Mouse (Mus musculus) lung, postnatal 25 days (tissue): Measurements from ENCODE around the gene Pou2f2.

Experiments
- DNase-seq: peaks from one replicate; pipeline ENCODE4 v3.0.0; 2022; ENCODE audit warnings: low spot score

The Pou2f2 gene

DNA sequence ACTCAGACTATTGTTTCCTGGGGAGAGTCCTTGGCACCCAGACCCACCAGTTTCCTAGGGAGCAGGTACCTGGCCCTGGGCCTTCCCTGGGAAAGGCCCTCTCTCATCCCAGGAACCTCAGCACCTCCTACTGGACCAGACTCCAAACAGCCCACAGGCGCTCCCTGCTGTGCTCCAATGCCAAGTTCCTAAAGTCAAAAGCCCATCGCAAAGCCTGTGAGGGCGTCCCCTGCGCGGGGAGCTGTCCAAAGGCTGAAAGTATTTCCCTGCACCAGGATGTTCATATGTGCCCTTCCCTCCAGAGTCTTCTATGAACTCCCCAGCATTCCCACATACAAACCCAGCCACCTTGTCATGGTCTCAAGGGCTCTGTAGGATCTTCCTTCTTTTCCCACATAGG lies 37.8 kb downstream of the Pou2f2 start:
- DNase-seq, result peak; percentile 19

DNA sequence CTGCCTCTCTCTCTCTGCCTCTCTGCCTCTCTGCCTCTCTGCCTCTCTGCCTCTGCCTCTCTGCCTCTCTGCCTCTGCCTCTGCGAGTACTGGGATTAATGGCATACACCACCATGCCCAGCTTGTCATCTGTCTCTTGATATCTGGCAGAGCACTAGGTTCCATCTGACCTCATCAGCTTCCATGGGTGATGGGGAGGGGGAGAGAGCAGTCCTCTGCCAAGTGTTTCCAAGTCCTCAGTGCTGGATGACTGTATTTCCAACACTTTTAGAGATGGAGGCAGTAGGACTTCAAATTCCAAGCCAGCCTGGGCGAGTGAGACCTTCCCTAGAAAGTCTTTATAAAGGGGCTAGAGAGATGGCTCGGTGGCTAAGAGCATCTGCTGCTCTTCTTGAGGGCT lies 42.0 kb downstream of the Pou2f2 start:
- no peak for DNase-seq

DNA sequence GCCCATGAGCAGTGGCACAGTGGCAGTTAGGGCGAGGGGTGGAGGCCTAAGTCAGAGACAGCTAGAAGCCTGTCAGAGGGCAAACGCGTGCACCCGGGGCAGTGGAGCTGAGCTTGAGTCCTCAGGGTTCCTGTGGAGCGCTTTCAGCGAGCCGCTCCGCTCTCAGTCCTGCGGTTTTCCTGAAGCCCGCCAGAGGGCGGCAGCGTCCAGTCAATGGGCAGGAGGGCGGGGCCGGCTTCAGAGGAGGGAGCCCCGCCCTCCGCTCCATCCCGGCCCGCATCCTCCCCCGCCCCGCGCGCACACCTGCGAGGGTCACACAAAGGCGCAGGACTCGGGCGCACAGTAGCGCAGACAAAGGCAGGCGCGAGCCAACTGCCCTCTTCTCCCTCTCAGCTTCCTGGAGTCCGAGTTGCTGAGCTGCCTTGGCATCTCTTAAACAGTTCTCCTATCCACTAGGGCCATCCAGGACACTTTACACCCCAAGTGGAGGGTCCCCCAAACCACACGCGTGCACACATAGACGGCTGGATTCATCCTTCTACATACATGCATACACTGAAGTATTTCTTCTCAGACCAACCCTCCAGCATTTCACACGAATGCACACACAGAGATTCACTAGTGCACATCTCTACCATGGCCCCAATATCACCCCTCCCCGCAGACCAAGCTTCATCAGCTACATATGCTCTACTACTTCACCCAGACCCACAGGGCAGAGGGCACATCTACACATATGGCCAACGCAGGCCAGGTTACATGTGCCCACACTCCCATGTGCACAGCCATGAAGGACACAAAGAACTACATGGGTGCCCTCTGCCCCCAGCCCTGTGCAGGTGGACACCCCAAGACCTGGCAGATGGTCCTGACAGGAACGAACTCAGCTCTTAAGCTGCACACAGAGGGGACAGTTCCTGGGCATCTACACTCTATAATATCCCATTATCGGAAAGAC lies 46.2 kb downstream of the Pou2f2 start:
- peak; percentile 78 for DNase-seq

DNA sequence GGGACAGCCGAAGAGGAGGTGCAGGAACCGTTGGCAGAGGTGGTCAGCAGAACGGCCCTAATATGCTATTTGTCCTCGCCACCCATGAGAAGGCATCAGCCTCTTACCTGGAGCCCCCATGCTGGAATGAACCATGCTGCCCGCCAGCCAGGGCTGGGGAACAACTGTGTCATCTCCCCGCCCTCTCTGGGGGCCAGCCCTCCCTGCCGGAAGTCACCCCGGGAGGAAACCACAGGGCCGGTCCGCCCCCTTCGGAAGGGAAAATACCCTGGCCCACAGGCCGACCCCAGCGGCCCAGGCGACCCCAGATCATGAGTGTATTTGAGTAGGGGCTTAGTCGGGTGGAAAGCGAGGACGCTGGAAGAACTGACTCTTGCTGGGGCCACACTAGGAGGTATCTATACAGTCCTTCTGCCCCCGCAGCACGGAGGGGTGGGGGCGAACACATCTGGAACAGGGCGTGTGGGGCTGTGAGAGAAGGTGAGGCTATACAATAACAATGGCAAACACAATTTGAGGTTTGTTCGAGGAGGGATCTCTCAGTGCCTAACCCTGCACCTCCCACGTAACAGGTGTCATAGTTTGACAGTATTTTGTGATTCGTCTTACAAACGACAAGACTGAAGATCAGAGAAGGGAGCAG lies 47.1 kb downstream of the Pou2f2 start:
- peak; percentile 40 for DNase-seq

DNA sequence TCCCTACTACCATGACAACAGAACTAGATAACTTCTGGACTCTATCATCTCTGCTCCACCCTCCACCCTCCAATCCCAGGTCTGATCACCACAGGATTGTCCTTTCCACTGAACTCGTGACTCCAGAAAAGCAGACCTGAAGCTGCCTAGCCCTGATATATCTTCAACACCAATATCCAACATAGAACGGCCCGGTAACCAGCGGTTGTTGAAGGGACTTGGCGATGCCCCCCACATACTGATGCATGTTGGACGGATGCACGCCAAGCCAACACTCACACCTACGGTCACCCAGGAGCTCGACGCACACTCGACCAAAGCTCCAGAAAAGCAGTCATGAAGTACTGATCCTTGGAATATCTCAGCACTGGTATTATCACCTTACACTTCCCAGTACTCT lies 48.3 kb downstream of the Pou2f2 start:
- no peak for DNase-seq

DNA sequence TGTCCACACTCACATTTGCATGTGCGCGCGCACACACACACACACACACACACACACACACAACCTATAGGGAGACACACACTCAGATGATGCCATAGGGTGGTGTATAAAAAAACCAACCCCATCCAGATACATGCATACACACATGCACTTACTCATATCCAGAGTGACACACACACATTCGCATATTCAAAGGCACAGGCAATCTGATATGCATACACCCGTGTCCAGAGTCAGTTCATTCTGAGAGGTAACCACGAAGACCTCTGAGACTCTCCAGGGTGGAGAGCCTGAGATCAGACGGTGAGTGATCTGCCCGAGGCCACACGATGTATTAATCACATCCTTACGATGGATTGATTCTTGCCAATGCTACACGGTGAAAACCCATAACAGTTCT lies 49.0 kb downstream of the Pou2f2 start:
- DNase-seq, result no peak

DNA sequence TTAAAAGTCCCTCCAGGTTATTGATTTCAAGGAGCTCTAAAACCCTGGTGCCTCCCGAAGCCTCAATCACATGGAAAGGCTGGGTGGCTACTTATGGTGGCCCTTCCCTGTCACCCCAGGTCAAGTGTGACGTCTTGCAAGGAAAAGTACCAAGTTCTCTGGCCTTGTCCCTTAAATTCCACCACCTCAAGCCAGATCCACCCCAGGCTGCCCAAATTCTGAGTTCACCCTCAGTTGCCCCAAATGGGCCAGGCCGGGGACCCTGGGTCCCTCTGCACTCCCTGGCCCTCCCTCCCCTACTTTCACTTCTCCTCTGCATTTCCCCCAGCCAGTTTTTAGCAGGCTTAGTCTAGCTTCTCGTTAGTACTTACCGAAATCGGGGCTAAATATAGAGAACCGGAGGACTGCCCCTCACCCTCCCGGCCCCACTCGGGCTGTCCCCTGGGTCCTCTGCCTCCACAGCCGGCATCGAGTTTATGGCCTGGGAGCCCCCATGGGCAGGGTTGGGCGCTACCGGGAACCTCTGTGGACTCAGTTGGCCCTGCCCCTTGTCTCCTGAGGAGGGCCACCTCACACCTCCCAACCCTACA lies 50.0 kb downstream of the Pou2f2 start:
- peak; percentile 56 for DNase-seq

DNA sequence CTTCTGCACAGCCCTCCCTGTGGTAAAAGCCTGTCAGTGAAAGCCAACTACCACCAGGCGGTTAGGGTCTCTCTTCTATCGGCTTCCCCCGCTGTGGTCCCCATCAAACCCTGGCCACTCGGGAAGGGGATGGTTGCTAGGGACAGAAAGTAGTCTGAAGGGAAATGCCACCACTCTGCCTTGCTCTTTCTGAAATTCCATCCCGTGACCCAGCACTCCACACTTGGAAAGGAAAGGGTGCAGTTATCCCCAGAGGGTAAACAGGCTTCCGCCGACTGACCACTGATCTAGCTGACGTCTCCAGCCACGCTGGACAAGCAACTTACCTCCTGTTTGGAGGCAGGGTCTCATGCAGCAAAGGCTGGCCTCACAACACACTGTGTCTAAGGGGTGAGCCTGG lies 51.6 kb downstream of the Pou2f2 start:
- DNase-seq, result no peak

DNA sequence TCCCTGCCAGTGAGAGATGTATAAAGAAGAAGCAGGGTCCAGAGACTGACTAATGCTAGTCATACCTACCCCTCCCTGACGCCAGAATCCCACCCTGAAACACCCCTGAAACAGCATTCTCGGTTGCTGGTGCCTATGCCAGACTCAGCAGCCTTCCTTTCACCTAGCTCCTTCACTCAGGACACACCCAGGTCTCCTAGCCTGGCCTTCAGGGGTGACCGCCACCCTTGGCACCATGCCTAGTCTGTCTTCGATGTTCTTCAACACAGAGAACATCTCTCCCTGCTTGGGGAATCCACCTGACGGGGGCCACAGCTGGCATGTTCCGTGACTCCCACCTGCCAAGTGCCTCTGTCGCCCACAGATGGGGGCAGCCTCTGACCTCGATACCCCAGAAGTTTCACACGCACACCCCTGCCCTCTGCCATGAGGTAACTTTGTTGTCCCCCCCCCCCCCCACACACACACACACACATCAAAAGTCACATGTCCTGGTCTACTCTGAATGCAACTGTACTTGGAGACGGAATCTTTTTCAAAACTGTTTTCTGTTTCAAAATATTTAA lies 53.7 kb downstream of the Pou2f2 start:
- no peak for DNase-seq

DNA sequence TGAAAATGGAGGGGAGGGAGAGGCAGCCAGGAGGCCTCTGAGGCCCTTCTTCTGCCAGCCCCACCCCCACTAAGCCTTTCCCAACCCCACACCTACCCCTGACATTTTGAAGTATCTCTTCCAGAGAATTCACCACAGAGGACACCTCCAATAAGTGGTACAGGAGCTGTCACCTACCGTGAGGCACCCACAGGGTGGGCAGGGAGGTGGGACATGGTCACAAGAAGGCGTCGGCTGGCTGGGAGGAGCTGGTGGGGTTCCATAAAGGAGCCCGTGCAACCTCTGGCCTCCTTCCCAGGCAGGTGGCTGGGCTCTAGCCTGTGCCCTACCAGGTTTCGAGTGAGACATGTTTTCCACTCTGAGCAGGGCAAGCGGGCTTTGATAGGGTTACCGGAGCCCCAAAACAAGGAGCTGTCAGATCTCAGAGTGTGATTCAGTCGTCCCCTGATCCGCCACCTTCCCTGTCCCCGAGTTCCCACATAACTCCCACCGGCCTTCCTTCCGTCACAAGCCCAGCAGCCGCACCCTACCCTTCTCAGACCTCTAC lies 58.2 kb downstream of the Pou2f2 start:
- DNase-seq, result no peak

DNA sequence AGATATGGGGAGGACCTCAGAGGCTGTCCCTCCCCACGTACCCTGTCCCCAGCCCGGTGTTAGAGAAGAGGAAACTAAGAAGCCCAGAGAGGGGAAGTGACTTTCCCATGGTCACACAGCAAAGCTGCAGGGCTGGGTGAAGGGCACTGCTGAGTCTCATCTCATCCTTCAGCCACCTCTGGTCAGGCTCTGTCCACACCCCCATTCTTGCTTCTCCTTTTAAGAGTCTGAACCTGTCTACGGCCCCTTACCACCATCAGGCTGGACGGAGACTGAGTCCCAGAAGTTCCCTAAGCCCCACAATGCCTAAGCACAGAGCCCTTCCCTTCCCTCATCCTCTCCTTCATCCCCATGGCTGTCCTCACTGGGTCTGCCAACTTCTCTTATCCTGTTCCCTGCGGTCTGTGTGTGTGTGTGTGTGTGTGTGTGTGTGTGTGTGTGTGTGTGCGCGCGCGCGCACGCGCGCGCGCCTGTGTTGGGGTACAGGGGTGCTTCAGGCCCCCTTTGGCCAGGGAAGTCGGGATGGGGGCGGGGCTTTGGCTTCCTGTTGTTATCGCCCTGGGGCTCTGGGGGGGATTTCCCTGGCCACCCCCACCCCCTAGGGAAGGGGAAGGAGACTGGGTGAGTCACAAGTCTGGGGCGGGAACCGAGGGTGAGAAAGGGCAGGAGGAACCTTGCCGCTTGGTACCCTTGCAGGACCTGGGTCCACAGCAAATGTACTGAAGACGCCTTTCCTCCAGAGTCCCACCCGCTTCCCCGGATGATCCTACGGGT lies 59.3 kb downstream of the Pou2f2 start:
- DNase-seq, result peak; percentile 53

DNA sequence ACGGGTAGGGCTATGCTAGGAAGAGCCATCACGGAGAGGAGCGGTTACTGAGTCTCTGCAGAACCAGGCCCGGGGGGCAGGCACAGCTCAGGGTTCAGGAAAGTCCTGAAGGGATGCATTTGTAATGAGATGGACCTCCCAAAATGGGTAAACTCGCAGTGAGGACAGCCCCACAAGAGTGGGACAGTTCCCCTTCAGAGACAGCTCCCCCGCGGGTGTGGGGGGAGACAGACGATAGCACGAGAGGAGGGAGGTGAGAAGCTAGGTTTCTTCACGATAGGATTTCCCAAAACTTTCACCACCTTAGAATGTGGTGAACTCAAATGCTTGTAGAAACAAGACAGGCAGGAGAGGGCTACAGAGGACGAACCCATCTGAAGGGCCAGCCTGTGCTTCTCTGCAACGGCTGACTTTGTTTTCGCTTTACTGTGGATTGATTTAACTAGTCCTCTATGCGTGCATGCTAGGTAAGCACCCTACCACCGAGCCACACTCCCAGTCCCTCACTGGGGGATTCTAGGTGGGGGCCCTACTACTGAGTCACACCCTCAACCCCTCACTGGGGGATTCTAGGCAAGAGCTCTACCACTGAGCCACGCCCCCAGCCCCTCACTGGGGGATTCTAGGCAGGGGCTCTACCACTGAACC lies 66.4 kb downstream of the Pou2f2 start:
- DNase-seq, result no peak

DNA sequence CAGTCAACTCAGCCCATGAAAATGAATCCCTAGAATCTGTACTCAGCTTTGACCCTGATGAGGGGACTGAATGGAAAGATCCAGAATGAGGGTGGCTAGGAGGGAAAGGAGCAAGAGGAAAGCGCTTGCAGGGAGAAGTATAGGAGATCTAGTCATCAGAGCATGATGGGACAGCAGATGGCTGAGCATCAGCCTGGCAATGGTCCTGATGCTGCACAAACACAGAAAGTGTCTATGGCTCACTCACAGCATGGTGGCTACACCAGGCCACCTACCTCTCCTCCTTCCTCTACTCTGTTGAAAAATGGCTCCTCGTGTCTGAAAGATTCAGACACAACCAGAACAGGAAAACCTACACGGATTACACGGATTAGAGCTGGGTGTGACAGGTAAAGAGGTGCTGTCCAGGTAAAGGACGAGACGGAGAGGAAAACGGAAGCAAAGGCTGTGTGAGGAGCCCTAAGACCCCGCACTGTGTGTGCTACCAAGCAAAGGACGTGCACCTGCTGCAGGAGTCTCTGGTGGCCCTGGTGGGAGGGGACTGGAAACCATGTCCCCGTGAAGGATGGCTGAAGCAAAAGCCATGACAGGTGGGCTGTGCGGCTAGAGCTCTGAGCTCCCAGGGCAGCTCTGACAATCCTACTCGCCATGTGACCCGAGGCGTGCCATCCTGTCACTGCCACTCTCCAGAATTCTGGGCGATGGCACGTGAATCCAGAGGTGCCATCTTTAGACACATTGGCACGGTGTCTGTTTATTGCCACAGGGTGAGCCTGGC lies 67.2 kb downstream of the Pou2f2 start:
- DNase-seq, result no peak

DNA sequence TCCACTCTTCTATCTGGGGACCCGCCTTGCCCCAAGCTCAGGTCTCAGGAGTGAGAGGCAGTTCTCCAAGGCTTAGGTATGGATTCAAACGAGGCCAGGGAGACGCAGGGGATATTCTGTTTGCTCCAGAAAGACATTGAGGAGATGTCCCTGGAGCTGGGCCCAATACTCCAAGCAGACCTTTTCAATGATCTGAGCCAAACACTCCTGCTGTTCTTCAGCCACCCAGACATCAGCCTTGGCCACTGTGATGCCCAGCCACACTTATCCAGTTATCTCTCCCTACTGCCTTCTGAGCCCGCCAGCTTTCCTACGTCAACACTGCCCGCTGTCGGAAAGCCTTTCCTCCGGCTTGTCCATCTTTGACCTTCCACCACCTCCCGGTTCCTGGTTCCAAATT lies 69.2 kb downstream of the Pou2f2 start:
- DNase-seq, result no peak

DNA sequence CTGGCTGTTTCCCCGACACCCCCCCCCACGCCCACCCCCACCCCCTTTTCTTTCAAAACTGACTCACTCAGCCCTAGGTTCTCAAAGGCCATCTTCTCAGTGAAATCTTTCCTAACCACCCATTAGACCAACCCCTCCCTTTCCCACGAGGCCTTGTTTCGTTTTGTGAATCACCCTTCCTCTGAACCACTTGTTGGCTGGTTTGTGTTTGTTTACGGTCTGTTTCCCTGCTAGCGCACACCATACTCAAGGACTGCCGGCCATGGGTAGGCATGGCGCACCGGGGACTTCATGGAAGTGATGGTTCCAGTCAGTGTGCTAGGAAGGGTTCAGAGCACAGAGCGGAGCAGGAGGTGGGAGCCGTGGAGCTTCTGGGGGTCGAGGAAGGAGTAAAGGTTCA lies 70.2 kb downstream of the Pou2f2 start:
- DNase-seq, result no peak

DNA sequence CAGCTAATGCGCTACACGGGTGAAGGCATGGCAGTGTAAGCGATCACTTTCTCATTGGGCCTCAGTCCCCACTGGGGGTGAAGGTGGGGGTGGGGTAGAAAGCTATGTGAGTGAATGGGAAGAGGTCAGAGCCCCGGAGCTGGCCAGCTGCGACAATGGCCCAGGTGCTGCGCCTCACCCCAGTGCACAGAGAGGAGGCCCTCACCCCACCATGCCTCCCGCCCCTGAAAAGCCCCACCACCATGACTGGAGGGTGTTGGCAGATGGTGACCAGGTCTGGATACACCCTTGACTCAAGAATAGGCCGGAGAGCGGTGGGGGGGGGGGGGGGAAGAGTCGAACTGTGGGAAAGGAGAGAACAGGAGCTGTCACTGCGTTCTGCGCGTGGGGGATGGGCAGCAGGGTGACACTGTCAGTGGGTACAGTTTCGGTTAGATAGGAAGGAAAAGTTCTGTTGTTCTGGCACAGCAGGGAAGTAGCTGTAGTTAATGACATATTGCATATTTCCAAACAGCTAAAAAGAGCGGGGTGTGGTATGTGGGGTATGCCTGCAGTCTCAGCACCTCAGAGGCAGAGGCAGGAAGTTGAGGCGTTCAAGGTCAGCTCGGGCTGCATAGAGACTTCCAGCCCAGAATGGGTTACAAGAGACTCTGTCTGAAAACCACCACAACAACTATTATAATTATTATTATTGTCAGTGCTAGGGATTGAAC lies 72.6 kb downstream of the Pou2f2 start:
- no peak for DNase-seq

DNA sequence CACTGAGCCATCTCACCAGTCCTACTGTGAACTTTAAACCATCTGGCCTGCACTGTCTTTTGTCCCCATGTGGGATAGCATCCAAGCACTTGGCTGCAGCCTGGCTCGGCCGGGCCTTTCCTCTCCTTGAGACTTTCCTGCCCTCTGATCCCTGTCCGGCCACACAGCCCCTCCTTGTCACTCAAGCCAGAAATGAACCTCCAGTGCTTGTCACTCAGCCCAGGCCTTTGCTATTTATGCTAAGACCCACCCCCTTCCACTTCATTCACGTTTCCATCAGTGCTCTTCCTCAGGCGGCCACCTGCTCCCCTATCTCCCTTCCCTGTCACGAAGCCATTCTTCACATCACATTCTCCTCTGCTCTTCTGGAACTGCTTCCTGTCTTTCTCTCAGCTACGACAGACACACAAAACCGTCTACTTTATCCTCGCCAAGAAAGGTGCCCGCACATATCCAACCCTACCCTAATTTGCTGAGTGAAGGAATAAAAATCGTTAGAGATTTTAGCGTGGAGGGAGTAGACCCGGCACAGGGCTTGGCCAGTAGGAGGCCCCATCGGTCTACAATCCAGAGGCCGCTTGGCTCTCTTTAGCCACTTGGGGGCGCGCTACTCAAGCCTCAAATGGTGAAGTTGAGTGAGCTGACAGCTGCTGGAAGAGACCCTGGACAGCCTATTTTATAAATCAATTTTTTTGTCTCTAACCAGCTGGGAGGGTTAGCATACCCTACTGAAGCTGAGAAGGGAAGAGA lies 73.9 kb downstream of the Pou2f2 start:
- DNase-seq, result peak; percentile 74

DNA sequence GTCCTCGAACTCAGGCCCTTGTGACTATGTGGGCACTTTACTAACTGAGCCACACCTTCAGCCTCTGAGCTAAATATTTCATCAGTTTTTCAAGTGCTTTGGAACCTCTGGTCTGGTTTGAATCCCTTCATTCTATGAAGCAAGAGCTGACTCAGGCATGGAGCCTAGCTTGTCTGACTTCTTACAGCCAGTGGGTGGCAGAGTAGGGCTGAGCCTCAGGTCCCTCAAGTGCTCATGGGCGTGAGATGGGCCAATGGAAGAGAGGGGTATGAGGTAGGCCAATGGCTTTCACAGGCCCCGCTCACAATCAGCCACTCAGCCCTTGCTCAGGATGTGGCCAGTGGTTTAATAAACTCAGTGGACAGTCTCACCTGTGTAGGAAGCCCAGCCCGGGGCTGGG lies 79.9 kb downstream of the Pou2f2 start:
- DNase-seq, result no peak

DNA sequence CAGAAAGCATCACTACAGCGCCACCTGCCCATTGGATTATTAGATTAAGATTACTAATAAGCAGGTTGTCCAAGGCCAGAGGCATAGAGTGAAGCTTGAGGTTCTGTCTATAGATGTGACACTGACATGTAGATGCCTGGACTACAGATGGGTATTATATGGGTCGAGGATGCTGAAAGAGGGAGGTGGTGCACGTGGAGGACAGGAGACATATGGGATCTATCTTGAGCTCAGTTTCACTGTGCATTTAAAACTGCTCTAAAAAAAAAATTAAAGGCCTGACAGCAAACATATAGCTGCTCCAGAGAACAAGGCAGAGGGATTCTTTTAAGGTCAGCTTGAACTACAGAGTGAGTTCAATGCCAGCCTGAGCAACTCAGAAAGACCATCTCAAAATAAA lies 81.4 kb downstream of the Pou2f2 start:
- DNase-seq, result no peak
